Mouse (Mus musculus): ENCODE data around the gene 1110008P14Rik. TPM values are rescaled to one million over a fixed set of nuclear protein-coding genes. Genes with fewer than 3 reads are reported as not detected.

Gene 1110008P14Rik
- polyA plus RNA-seq, 1 experiment, result 1,007 TPM

GRCm38 (mm10) chr2:32423481-32424331, 42.0 kb upstream of the 1110008P14Rik start:
- Histone ChIP-seq H3K27ac (ENCODE audit: insufficient read depth, low read length) (0 out of 2 replicates have a peak overlapping the region, but pooled peaks have one; percentile 5), H3K4me1 (ENCODE audit: control insufficient read depth, insufficient read depth, low read length) (peaks cover 8% of the 10 kb centered on the region), H3K4me3 (ENCODE audit: insufficient read depth, low read length) (peak overlapping the region; percentile 25)
- TF ChIP-seq CTCF (IDR thresholded peaks at IDR 0.05; ENCODE audit: extremely low read depth, insufficient read depth, low read length) (no peak), POLR2A (IDR thresholded peaks at IDR 0.05; ENCODE audit: extremely low read depth, insufficient read depth, low read length) (peak; percentile 30; the same call in 1 of the 2 replicates)

DNA sequence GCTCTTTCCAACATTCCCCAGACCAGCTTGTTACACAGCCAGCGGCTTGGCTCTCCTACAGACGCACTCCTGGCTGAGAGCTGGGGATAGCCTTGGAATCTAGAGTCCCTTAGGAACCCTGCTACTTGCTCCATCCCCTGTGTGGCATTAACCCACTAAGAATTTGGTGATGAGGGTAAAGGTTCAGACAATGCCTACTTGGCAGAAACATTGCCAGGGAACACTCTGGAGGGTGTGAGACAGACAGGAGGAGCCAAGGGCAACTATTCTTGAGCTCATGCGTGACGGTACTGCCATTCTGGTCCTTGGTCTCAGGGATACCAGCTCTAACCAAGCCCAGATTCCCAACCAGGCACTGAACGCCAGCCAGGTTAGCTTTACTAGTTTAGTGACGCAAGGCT, 40.1 kb upstream of the 1110008P14Rik start:
- Histone ChIP-seq H3K4me3 (ENCODE audit: insufficient read depth, low read length) (no peak overlapping the region), H3K27ac (ENCODE audit: insufficient read depth, low read length) (no peak overlapping the region), H3K4me1 (ENCODE audit: control insufficient read depth, insufficient read depth, low read length) (peaks cover 3% of the 10 kb centered on the region)
- TF ChIP-seq POLR2A (IDR thresholded peaks at IDR 0.05; ENCODE audit: extremely low read depth, insufficient read depth, low read length) (no peak), CTCF (IDR thresholded peaks at IDR 0.05; ENCODE audit: extremely low read depth, insufficient read depth, low read length) (no peak)

DNA sequence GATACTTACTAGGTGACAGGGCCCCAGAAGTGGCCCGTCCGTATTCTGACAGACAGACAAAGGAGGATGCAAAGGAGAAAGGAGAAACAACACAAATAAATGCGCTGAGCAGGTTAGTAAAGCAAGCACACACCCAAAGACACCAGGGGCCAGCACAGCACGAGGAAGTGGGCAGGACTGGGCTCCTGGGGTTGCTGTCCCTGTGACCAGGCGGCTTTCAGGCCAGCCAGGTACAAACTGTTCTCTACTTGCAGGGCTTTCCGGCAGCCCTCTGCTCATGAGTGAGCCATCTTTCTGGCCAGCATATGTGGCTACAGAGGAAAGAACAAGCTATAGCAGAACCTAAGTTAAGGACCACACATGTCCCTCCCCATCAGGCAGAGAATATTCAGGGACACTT, 38.9 kb upstream of the 1110008P14Rik start:
- peaks cover 3% of the 10 kb centered on the region for H3K4me1 ChIP-seq (ENCODE audit: control insufficient read depth, insufficient read depth, low read length)
- TF ChIP-seq CTCF (IDR thresholded peaks at IDR 0.05; ENCODE audit: extremely low read depth, insufficient read depth, low read length), result no peak
- no peak for TF ChIP-seq POLR2A (IDR thresholded peaks at IDR 0.05; ENCODE audit: extremely low read depth, insufficient read depth, low read length)
- H3K27ac ChIP-seq (ENCODE audit: insufficient read depth, low read length), result no peak overlapping the region
- no peak overlapping the region for H3K4me3 ChIP-seq (ENCODE audit: insufficient read depth, low read length)

GRCm38 (mm10) chr2:32420066-32420608, 38.4 kb upstream of the 1110008P14Rik start:
- Histone ChIP-seq H3K4me3 (ENCODE audit: insufficient read depth, low read length) (no peak overlapping the region), H3K27ac (ENCODE audit: insufficient read depth, low read length) (no peak overlapping the region), H3K4me1 (ENCODE audit: control insufficient read depth, insufficient read depth, low read length) (peaks cover 3% of the 10 kb centered on the region)
- TF ChIP-seq CTCF (IDR thresholded peaks at IDR 0.05; ENCODE audit: extremely low read depth, insufficient read depth, low read length) (no peak), POLR2A (IDR thresholded peaks at IDR 0.05; ENCODE audit: extremely low read depth, insufficient read depth, low read length) (no peak)

GRCm38 (mm10) chr2:32419359-32419758, 37.6 kb upstream of the 1110008P14Rik start:
- Histone ChIP-seq H3K4me1 (ENCODE audit: control insufficient read depth, insufficient read depth, low read length) (peaks cover 3% of the 10 kb centered on the region), H3K27ac (ENCODE audit: insufficient read depth, low read length) (no peak overlapping the region)

GRCm38 (mm10) chr2:32418430-32419151, 36.9 kb upstream of the 1110008P14Rik start:
- no peak overlapping the region for H3K4me3 ChIP-seq (ENCODE audit: insufficient read depth, low read length)
- TF ChIP-seq POLR2A (IDR thresholded peaks at IDR 0.05; ENCODE audit: extremely low read depth, insufficient read depth, low read length) (no peak), CTCF (IDR thresholded peaks at IDR 0.05; ENCODE audit: extremely low read depth, insufficient read depth, low read length) (no peak)
- no peak overlapping the region for H3K27ac ChIP-seq (ENCODE audit: insufficient read depth, low read length)
- peaks cover 3% of the 10 kb centered on the region for H3K4me1 ChIP-seq (ENCODE audit: control insufficient read depth, insufficient read depth, low read length)

More at GRCm38 (mm10) chr2:32419359-32419758, 37.6 kb upstream of the 1110008P14Rik start:
- no peak overlapping the region for H3K4me3 ChIP-seq (ENCODE audit: insufficient read depth, low read length)
- TF ChIP-seq CTCF (IDR thresholded peaks at IDR 0.05; ENCODE audit: extremely low read depth, insufficient read depth, low read length), result no peak
- TF ChIP-seq POLR2A (IDR thresholded peaks at IDR 0.05; ENCODE audit: extremely low read depth, insufficient read depth, low read length), result no peak

DNA sequence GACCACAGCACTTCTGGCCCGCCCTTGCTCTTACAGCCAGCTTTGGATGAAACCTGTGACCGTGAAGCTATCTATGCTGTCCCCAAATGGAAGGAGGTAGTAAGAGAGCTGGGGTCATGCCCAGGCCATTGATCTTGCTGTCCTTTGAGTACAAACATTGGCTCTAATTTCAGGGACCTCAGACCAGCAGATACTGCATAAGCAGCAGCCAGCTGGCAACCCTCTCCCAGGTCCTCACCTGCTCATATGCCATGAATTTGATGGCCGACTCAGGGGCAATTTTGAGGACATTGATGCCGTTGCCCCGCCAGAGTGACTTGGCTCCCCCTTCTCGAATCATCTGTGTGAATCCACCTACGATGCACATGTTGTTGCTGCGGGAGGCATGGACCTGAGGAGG, 35.7 kb upstream of the 1110008P14Rik start:
- H3K4me1 ChIP-seq (ENCODE audit: control insufficient read depth, insufficient read depth, low read length), result peaks cover 3% of the 10 kb centered on the region
- no peak overlapping the region for H3K4me3 ChIP-seq (ENCODE audit: insufficient read depth, low read length)
- no peak overlapping the region for H3K27ac ChIP-seq (ENCODE audit: insufficient read depth, low read length)
- TF ChIP-seq CTCF (IDR thresholded peaks at IDR 0.05; ENCODE audit: extremely low read depth, insufficient read depth, low read length) (no peak), POLR2A (IDR thresholded peaks at IDR 0.05; ENCODE audit: extremely low read depth, insufficient read depth, low read length) (no peak)

GRCm38 (mm10) chr2:32416556-32416955, 34.8 kb upstream of the 1110008P14Rik start:
- Histone ChIP-seq H3K4me1 (ENCODE audit: control insufficient read depth, insufficient read depth, low read length) (peaks cover 2% of the 10 kb centered on the region; the same call in 1 of the 2 replicates), H3K4me3 (ENCODE audit: insufficient read depth, low read length) (no peak overlapping the region), H3K27ac (ENCODE audit: insufficient read depth, low read length) (no peak overlapping the region)
- TF ChIP-seq POLR2A (IDR thresholded peaks at IDR 0.05; ENCODE audit: extremely low read depth, insufficient read depth, low read length), result no peak
- no peak for TF ChIP-seq CTCF (IDR thresholded peaks at IDR 0.05; ENCODE audit: extremely low read depth, insufficient read depth, low read length)

DNA sequence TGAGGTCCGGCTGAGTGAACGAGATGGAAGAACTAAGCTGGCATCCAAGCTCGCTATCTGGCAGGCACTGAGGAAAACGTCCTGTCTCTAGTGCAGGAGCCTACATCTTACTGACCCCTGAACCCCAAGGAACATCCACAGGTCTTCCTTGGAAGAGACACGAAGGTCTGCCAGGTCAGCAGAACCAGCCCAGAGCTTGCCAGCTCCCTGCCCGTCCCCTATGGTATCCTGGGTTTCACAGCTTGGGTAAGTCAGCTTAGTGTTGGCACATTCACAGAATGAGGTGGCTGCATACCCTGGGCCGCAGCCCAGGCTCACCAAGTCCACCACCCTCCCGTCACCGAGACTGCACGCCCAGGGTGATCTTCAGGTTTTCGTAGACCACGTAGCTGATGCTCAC, 34.1 kb upstream of the 1110008P14Rik start:
- peaks cover 2% of the 10 kb centered on the region; the same call in 1 of the 2 replicates for H3K4me1 ChIP-seq (ENCODE audit: control insufficient read depth, insufficient read depth, low read length)
- H3K27ac ChIP-seq (ENCODE audit: insufficient read depth, low read length), result no peak overlapping the region
- H3K4me3 ChIP-seq (ENCODE audit: insufficient read depth, low read length), result no peak overlapping the region
- no peak for TF ChIP-seq CTCF (IDR thresholded peaks at IDR 0.05; ENCODE audit: extremely low read depth, insufficient read depth, low read length)
- no peak for TF ChIP-seq POLR2A (IDR thresholded peaks at IDR 0.05; ENCODE audit: extremely low read depth, insufficient read depth, low read length)
